Mouse (Mus musculus) left cerebral cortex, postnatal 10 days (tissue): ENCODE measurements at regions not wholly inside any gene's neighbourhood (a gene's known extent, or its start where the extent isn't known, plus 50 kb on each side); places are given as distances from the start of the nearest gene placed in this dataset.
"Not testable (repeated sequence)": the region's sequence is repeated elsewhere in the genome, so short reads cannot be mapped to it uniquely, and the experiment has no call there.

ENCODE experiments used
- DNase-seq, 2 experiments: peaks; one replicate each; pipeline ENCODE4 v3.0.0; 2021 to 2022; ENCODE audit warnings: low spot score in 2 of 2, mixed read lengths in 1 of 2; ENCODE audit errors: extremely low spot score in 1 of 2
- intact Hi-C: fragments of 180-260 bp; cut with DNase I; formaldehyde crosslinking; loops from one replicate; pipeline ENCODE4 v1.15.1; 2025

DNA sequence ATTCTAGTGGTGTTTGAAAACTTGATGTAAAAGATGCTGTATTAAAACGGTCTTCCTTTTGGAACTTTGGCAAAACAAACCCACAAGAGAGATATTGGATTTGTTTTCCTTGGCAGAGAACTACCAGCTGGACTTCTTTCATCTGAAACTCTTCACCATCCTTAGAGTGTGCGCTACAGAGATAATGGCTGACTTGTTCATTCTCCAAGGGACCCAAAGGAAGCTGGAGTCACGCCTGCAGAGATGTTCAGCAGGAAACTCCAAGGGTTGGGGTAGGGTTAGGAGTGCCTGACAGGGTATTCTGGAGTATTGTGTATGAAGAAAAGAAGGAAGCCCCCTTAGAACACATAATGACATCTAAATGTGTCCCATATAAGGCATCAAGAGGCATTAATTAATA lies 1094.1 kb downstream of the A830018L16Rik start:
- intact Hi-C loops: no loop called here
- DNase-seq: no peak

DNA sequence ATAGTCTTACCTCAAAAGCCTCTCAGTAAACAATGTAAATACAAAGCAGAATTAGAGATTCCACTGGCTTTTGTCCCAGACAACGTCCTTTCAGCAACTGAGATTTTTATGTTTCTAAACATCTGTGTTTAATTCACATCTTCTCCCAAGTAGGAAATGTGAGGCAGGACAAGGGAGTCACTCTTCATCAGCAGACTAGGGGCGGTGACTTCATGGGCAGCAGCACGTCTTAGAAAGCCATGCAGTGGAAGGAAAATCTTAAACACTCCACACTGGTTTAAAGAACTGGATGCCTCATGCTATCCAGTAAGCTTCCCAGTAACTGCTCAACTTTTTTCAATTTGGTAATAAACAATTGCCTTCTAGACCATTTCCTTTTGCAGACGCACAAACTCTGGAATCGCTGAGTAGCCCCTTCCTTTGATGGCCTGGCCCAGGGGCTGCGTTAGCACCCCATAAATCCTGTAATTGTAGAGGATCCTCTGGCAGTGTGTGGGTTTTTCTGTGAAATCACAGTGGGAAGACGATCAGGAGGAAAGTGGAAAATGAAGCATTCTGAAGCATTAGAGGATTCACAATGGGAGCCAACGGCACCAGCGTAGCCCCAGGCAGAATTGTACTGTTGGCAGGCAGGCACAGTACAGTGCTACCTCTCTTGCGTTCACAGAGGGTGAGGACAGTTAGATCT lies 1096.4 kb downstream of the A830018L16Rik start:
- intact Hi-C loops: no loop called here
- no peak for DNase-seq

DNA sequence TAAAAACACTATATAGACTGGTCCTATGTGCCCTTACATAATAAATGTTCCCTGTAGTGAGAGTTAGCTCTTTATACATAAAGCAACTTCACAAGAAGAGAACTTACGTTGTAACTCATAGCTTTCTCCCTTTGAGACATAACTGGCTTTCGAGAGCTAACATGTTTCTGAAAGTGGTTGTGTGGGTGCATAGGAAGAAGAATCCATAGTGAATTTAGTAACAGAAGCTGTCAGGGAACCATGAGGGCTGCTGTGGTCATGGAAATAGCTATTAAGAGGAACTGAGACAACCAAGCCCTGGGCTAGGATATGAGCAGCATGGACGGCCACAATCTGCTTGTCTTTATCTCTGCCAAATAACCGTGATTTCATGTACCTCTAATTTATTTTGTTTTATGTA lies 1105.7 kb downstream of the A830018L16Rik start:
- intact Hi-C loops: no loop called here
- no peak for DNase-seq

DNA sequence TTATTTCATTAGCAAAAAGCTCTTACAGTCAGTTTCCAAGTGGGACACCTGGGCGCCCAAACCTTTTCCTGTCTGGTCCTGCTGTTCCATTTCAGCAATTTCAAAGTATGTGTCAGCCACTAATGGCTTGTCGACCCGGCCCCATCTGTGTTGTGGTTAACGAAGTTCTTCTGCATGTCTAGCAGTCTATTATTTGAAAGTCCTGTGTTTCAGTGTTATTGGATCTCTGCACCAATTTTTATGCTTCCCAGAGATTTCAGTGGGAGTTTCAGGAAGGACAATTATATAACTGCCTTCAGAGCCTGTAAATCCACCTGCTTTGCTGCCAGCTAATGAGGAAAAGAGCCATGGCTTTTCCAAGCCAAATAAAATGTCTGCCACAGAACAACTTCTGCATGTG lies 1142.0 kb downstream of the A830018L16Rik start:
- intact Hi-C loops: no loop called here
- no peak for DNase-seq

DNA sequence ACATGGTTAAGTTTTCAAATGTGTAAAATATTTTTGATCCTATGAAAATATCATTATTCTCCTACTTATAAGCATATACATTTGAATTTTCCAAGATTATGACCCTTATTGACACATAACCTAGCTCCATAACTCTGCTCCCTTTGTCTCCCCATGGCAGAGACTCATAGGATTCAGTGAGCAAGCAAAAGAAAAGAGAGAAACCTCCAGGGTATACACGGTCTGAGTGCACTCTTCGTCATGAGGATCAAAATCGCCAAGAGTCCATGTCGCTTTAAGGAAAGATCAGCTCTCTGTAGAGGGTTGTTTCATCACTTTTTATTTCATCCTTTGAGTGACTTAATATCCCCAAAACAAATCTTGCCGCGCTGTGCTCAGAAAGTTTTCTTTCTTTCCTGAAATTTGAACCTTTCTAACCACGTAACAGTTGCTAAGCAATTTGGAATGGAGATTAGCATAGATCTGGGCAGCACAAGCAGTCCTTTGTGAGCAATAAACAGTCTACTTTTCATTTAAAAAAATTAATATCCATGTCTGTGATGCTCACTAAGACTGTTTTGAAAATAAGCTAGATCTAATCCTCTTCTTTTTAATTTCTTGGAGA lies 1158.0 kb downstream of the A830018L16Rik start:
- intact Hi-C loops: no loop called here
- DNase-seq: no peak

DNA sequence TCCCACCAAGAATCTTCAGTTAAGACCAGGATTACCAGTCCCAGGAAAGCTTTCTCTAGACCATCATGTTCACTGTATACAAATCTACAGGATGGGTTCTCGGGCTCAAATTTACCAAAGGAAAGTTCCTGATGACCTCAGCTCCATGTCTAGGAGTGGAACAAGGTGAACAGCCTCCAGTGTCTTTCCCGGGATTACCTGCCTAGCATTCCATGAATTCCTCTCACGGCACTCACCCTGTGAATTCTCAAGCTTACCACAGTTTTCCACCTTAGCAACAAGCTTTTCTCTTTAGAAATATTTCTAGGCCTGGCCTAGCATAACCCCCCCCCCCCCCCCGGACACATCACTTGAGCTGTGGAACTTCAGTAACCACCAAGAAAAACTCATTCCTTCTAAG lies 1158.9 kb downstream of the A830018L16Rik start:
- intact Hi-C loops: no loop called here
- no peak for DNase-seq

DNA sequence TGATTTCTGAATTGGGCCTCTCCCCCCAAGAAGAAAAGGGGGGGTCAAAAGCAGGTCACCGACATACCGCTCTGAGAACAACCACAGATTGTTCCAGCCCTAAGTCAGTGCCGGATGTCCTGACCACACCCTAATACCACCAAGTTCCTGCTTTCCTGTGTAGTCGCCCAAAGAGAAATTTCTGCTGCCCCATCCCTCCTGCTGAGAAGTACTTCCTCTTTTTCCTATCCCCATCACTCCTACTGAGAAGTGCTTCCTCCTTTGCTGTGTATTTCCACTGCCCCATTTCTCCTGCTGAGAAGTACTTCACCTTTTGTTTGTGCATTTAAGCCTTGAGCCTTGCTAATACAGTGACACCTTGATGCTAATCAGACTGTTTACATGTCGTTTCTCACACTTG lies 1160.4 kb downstream of the A830018L16Rik start:
- no peak for DNase-seq
- intact Hi-C loops: no loop called here

DNA sequence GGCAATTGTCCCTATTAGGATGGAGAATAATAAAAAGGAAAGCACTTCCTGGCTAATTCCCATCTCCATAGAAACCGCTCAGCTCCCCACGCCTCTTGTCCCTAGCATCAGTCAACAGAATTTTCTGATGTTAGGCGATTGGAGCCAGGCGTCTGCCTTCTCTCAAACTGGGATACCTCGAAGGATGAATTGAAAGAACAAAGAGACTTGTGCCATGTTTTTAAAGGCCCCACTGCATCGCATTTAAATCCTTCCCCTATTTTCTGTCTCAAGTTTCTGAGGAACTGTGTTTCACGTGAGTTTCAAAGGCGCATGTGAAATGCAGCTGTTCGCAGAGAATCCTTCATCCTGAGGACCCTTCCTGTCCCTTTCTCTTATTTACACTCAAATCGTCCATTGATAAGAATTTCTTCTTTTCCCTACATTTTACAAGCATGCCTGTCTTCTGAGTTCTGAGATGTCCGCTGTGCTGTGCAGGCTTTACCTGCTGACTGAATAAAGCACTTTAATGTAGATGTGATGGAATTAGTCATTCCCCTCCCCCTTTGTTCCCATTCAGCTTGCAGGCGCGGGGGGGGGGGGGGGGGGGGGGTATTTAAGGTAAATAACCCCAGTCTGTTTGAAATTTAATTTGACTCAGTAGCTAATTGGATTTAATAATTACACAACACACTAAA lies 1163.3 kb downstream of the A830018L16Rik start:
- no peak for DNase-seq
- intact Hi-C loops: no loop called here

DNA sequence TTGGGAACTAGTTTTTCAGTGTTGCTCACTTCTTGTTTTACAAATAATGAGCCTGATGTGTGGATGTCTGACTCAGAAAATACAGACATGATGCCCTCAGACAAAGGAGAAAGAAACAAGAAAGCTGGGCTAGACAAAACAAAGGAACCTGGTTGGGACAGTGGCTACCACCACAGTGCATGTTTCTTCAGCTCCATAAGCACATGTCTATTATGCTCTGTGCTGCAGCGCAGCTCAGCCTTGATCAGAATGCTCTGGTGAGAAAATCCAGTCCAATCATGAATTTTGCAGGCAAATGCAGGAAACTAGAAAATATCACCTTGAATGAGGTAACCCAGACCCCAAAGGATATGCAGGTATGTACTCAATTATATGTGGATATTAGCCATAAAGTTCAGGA lies 1164.1 kb downstream of the A830018L16Rik start:
- intact Hi-C loops: no loop called here
- DNase-seq: no peak

DNA sequence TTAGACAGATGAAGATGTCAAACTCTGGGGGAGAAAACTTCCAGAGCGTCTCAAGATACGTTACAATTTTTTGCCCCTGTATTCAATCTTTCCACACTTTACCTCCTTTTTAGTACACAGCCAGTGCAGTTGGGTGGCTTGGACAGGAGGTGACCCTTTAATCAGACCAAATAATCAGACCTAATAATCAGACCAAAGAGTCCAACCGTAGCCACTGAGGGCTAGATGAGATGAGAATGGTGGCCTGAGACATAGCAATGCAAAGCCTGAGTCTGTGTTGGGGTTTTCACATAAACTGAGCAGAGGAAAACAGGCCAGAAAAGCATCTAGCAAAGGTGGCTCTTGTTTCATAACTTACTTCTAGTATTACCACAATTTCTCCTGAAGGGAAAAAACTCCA lies 1169.1 kb downstream of the A830018L16Rik start:
- intact Hi-C loops: no loop called here
- no peak for DNase-seq

DNA sequence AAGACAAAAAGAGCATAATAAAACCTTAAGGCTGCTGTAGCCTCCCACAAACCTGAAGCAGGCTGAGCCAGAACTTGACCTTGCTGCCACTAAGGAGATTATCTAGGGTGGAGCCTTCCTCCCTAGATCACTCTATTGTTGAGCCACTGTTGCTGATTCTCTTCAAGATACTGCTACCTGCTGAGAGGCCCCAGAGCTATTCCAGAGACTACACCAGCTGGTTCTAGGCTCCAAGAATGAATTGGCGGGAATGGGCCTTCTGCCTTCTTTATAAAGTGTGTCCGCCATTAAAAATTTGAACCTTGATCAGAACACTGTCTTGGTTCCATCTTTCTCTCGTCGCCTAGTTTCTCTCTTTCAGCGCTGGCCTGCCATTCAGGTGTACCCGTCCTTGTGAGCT lies 1173.1 kb downstream of the A830018L16Rik start:
- DNase-seq, intact Hi-C loops: not testable (repeated sequence)

DNA sequence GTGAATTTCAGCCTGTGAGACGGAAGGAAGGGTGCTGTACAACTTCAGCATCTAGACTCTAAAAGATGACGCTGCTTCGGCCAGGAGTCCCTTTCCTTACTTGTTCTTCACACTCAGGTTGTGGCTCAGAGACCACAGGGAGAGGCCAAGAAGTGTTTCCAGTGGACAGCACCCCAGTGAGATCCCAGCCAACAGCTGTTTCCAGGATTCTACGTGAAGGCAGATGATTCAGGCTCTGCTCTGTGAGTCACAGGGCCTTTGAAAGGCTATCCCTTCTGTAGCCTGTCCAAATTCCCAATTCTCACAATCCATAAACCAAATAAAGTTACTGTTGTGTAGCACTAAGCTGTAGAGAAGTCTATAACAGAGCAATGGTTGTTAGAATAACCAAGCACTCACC lies 1198.2 kb downstream of the A830018L16Rik start:
- DNase-seq: no peak
- intact Hi-C loops: no loop called here

DNA sequence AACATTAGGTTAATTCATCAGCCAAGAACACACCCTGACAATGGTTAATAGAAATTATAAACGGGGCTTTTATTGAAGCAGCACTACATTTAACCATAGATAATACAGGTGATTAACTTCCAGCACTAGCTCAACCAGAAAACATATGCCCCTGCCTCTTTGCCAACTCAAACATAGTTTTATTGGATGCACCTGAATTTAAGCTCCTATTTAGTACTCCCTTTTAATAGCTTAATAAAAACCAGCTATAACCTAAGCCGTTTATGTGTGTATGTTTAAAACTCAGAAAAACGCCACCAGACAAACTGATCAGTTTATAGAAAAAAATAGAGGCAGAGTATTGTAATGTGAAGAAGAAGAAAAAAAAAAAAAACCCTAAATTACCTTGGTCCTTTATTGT lies 1201.4 kb downstream of the A830018L16Rik start:
- no peak for DNase-seq
- intact Hi-C loops: no loop called here

DNA sequence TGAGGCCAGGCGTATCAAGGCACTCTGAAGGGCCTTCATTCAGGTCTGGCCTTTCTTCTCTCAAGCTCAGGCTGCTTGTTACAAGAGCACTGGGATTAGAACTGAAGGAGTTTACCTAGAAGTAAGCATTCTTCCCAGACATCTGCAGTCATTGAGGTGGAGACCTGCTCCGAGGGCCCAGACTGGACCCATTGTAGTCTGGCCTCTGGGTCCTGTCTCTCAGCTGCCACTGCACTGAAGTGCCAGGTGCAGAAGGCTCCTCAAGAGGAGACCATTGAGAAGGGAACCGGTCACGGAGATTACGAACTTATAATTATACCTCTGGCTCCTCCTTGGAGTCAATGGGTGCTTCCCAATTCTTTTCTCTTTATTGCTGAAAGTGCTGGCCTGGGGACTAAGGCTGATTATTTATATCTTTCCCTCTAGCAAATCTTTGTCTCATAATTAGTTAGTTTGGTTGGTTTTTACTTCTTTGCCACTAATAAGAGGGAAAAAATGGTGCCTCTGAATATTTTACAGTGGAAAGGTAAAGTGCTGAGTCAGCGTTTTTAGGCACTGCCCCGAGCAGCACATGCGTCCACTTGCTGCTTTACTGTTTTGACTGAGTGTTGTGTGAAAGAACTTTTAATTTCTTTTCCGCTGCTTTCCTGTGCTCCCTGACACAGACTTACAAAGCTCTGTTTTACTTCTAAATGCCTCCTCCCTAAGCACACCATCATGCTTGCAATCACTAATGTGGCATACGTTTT lies 1202.0 kb downstream of the A830018L16Rik start:
- intact Hi-C loops: no loop called here

DNA sequence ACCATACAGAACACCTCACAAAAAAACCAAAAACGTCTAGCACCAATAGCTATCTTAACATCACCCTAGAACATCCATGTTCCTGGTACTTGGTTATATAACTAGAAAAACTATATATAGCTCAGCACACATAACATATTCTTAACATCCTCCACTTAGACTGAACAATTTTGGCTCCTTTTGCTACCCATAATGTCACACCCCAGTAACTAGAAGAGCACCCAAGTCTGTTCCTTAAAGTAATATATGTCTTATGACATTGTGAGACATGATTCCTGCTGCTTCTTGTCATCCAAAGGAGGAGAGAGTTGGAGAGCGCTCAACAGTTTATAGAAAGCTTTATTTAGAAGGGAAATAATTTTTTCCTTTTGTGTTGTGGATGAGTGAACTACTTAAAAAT lies 1206.1 kb downstream of the A830018L16Rik start:
- no peak for DNase-seq
- intact Hi-C loops: no loop called here

More for the DNA sequence above, 1202.0 kb downstream of the A830018L16Rik start:
- no peak for DNase-seq

DNA sequence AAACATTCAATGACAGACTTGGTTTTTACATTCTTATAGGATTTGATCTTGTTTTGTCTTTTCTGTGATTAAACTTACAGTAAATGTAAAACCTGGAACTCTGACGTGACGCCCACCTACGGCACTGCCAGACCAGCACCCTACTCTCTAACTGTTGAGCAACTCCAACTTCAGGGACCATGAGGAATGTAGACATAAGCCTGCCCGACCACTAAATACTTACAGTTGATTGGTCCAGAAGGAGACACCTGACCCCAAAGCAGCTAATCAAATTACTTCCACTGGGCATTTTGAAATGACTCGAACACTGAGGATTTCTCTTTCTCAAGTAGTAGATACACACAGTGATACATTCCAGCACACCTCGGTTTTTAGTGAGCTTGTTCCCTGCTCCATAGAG lies 1206.9 kb downstream of the A830018L16Rik start:
- intact Hi-C loops: no loop called here
- no peak for DNase-seq

DNA sequence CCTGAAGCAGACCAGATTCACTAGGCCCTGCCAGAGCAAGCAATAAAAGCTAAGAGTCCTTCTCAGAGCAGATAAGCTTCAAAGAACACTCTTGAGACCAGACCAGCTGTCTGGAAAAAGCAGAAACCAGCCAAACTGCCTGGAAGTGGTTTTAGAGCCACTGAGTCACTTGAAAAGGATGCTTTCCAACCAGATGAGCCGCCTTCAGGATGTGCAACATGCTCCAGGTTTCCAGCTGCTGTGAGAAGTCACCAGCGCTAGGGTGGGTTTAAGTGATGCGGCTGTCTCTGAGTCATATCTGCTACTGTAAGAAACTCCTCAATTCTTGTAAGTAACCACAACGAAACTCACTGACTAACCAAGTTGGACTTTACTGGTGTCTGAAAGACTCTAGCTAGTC lies 1209.3 kb downstream of the A830018L16Rik start:
- no peak for DNase-seq
- intact Hi-C loops: no loop called here

DNA sequence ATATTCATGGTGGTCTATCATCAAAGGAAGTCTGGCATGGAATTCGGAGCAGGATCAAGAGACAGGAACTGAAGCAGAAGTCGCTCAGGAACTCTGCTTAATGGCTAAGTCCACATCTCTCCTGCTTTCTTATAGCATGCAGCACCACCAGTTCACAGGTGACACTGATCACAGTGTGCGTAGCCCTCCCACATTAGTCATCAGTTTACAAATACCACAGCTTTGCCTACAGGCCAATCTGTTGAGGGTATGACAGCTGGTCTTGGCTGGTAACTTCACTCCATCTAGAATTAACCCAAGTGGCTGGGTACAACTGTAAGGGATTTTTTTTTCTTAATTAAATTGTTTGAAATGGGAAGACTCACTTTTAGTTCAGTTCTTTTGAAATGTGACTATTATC lies 1219.1 kb downstream of the A830018L16Rik start:
- intact Hi-C loops: no loop called here
- DNase-seq: no peak

DNA sequence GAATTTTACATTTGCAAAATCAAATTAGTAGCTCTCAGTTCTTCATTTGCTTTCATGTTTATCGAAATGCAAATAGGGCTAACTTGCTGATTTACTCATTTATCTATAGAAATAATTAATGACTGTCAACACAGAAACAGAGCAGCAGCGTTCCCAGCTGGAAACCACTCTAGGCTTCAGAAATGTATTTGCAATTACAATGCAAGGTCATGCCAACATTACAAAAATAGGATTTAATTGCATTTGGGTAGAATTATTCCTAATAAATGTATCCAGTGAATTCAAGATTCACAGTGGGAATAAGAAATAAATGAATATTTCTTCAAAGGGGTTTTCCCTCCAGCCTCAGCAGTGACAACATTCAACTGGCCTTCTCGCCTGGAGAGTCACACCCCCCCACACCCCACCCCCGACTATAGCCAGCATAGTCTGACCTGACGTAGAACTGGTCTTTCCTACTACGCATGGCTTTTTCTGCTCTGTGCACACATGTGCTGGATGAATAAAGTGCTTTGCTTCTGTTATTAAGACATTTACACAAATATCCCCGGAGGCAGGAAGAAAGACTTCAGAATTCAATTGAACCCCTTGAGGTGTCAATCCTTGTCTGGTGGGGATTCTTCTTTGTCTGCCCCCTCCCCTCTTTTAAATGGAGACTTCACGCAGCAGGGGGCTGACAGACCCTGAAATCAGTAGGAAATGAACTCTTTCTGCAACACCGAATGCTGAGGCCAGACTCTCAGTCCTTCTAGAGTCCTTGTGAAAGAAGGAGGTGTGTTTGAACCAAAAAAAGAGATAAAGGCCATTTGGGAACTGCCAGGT lies 1222.6 kb downstream of the A830018L16Rik start:
- intact Hi-C loops: no loop called here

More for the DNA sequence above, 1222.6 kb downstream of the A830018L16Rik start:
- no peak for DNase-seq
